Mouse (Mus musculus): Measurements from ENCODE around the gene Gstcd.

DNA sequence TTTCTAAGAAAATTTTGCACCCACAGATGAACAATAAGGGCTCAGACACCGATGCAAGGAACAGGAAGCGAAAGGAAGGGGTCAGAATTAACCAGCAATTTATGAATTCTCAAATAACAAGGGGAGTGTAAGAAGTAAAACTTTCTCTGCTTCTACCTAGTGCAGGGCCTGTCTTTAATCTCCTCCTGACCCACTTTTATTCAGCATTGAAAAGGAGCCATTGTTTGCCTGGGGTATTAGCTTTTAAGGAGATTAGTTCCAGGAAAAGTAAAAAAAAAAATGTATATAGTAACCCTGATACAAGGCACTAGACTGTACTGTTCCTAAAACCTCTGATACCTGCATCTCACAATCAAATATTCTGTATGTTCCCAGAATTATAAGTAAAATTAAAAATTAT lies 64.9 kb downstream of the Gstcd start:
- TF ChIP-seq MAFK (IDR thresholded peaks at IDR 0.05; ENCODE audit: insufficient read depth, low read depth, low read length) (no peak), HCFC1 (IDR thresholded peaks at IDR 0.05; ENCODE audit: borderline replicate concordance, insufficient read depth, low read length) (no peak)
